Mouse (Mus musculus): ENCODE data around the gene Dusp2.
"Not testable (repeated sequence)": the region's sequence is repeated elsewhere in the genome, so short reads cannot be mapped to it uniquely, and the experiment has no call there.

Gene Dusp2

DNA sequence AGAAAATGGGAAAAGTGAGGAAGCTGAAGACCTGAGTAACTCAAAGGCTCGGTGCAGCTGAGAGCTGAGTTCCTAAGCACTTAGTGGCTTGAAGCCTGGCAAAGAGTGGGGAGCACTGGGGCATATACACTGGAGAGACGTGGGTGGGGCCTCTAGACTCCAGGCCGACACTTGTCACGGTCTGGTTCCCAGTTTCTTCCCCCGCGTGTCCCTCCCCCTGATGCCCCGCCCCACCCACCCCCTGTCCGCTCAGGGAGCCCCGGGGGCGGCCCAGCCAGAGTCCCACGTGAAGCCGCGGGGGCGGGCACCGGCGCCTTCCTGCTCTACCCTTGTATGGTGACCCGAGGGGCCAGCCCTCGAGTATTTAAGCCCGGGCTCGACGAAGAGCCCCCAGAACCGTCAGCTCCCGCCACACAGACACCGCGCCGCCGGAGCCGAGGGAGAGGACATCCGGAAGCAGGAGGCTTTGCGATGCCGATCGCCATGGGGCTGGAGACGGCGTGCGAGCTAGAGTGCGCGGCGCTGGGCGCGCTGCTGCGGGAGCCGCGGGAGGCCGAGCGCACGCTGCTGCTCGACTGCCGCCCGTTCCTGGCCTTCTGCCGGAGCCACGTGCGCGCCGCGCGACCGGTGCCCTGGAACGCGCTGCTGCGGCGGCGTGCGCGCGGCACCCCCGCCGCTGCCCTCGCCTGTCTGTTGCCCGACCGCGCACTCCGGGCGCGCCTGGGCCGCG lies at the start of gene Dusp2:
Dusp2 (plus strand) TSS at position 393 of the 730 bp plus-strand sequence.
- DNase-seq (ENCODE audit: low read depth, low spot score): peak; percentile 99

DNA sequence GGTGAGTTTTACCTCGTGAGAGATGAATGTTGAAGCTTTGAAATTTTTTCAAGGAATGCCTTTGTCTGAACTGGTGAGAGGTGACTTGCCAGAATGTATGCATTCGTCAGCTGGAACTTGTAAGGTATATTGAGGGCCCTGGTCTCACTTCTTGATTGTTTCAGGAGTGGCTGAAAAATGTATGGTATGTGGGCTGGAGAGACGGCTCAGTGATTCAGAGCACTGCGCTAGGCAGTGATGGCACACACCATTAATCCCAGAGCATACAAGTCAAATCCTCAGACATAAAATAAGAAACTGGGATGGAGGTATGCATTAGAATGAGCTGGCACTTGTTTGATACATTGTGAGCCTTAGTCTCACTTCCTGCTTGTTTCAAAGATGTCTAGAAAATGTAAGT lies 43.7 kb upstream of the Dusp2 start:
- no peak for DNase-seq (ENCODE audit: low read depth, low spot score)

DNA sequence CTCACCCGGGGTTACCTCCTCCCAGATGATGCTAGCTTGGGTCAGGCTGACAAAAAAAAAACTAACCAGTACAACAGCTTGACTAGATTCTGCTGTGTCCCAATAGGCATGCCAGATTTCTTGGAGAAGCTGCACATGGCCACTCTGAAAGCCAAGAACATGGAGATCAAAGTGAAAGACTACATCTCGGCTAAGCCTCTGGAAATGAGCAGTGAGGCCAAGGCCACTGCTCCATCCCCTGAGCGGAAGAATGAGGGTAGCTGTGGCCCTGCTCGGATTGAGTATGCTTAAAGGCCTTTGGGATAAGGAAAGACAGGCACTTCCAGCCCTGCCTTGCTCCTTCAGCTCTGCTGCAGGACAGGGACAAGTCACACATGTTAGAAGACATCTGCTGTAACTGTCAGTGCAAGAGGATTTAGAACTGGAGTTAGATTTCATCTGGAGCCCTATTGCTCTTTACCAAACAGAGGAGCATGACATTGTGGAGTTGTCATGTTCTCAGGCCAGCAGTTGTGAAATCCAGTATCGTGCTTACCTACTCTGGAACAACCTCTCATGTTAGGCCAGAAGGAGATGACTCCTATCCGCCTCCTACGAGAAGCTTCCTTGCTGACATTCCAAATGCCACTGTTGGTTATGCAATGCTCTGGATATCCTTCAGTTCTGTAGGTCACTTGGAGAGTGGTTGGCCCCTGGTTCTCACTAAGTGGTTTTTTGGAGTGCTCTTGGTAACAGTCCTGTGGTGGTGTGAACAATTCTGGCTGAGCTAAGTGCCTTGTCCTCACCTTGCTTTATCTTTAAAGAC lies 38.8 kb upstream of the Dusp2 start:
- DNase-seq (ENCODE audit: low read depth, low spot score): no peak

DNA sequence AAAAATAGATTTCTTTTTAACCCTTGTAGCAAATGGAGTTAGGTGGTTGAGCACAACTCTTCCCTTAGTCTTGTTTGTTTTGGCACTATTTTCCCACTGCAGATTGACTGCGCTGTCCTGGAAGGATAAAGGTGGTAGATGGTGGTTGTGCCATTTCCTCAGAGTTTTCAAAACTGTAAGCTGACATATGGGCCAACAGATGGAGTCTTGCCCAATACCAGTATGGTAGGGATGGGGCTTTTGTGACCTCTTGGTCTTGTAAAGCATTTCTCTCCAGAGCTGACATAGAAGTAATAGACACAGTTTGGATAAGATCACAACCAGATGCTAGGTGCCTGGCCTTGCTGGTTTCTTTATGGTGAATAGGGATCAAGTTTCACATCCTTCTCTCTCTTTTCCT lies 37.9 kb upstream of the Dusp2 start:
- no peak for DNase-seq (ENCODE audit: low read depth, low spot score)

DNA sequence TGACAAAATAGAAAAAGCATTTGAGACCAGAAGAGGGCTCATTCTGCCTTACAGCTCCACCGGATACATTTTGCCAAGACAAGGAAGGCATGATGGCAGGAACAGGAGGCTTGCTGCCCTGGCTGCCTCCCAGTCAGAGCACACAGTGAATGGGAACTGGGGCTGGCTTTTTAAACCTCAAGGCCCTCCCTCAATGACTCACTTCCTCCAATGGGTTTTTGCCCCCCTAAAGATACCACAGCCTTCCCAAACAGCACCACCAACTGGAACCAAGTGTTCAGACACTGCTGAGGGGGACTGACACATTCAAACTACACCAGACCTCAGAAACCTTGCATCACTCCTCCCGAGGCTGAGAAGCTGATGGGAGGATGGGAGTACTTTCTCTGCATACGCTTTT lies 35.3 kb upstream of the Dusp2 start:
- DNase-seq (ENCODE audit: low read depth, low spot score): peak; percentile 26

DNA sequence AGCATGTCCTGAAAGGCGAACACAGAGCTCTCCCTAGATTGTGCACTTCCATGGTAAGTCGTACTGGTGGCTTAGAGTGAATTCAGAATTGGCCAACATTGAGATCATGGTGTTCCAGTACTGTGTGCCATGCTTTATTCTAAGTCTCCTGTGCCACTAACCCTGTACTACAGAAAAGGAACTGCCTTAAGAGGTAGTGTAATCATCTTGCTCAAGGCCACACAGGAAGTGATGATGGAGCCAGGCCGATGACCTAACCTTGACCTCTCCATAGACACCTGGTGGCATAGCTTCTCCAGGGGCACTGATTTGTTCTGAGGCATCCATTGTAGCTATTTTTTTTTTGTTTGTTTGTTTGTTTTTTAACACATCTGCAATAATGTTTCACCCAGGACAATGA lies 34.1 kb upstream of the Dusp2 start:
- DNase-seq (ENCODE audit: low read depth, low spot score): peak; percentile 48

DNA sequence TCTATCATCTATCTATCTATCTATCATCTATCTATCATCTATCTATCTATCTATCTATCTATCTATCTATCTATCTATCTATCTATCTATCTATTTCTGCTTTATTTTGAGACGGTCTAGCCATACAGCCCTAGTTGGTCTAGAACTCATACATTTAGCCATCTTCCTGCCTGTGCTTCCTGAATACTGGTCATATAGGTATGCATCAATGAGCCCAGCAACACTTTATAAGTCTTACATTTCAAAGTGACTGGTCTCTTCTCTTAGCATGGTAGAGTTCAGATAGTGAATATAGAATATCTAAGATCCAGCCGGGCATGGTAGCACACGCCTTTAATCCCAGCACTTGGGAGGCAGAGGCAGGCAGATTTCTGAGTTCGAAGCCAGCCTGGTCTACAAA lies 31.8 kb upstream of the Dusp2 start:
- not testable (repeated sequence) for DNase-seq (ENCODE audit: low read depth, low spot score)

DNA sequence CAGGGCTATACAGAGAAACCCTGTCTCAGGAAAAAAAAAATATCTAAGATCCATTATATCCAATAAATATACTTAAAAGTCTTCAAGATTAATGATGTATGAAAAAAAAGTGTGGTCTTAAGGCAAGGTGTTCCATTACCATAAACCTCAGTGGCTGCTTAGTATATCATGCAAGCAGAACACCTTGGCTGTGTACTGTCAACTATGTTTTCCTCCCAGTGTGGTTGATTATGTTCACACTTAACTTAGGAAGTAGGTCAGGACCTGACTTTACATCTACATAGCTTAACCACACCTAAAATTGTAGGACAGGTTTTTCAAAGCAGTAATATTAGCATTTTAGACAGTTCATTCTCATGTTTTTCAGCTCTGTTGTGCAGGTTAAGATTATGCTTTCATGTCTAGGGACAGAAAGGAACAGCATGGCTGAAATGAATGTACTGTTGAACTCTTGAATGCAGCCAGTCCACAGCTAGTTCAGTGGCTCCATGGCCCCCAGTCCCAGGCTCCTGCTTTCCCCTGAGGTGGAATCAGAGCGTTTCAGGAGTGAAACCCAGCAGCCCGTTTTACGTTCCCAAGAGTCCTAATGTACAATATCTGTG lies 31.2 kb upstream of the Dusp2 start:
- no peak for DNase-seq (ENCODE audit: low read depth, low spot score)

DNA sequence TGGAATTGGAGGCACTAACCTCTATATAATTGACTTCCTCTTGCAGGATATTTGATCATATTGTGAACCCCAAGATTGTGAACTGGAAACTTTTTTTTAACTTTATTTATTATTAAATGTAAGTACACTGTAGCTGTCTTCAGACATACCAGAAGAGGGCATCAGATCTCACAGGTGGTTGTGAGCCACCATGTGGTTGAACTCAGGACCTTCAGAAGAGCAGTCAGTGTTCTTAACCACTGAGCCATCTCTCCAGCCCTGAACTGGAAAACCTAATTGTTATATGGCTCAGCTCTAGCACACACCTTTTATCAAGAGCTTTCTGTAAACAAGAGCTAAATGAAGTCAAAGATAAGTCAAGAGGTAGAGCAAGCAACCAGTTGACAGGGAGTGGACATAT lies 29.8 kb upstream of the Dusp2 start:
- no peak for DNase-seq (ENCODE audit: low read depth, low spot score)

DNA sequence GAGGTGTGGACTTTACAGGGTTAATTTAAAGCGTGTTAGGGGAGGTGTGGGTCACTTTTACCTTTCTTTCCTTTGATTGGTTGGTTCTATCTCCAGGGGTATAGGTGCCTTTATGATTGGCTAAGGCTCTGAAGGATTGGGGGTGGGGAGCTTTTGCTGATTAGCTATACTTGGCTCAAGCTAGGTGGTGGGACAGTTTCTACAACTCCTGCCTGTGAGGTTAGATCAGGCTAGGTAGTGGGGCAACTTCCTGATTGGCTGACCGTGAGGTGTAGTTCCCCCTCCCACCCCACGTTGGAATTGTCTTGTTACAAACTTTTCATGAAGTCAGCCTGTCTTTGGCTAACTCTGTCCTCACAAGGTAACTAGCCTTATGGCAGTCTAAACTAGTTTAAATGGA lies 28.8 kb upstream of the Dusp2 start:
- DNase-seq (ENCODE audit: low read depth, low spot score): no peak

DNA sequence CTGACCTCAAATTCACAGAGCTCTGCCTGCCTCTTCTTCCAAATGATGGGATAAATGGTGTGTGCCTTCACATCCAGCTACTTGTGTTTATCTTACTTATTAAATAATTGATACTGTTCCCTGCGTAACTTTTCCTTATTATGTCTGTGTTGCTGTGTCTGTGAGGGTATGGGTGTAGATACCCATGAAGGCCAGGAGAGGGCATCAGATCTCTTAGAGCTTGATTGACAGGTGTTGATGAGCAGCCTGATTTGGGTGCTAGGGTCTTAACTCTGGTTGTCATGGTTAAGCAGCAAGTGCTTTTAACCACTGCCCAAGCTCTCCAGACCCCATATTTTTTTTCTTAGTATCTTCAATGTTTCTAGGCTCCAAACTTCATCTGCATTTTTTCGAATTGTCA lies 27.3 kb upstream of the Dusp2 start:
- peak; percentile 59 for DNase-seq (ENCODE audit: low read depth, low spot score)

DNA sequence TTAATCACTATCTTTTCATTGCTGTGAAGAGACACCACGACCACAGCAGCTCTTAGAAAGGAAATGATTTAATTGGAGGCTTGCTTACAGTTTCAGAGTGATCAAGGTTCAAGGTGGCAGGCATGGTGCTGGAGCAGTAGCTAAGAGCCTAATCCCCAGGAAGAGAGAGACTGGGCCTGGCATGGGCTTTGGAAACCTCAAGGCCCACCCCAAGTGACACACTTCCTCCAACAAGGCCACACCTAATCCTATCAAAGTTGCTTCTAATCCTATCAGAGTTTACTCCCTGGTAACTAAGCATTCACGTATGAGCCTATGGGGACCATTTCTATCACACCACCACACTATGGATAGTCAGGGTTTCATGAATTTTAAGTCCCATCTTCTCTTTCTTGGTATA lies 25.7 kb upstream of the Dusp2 start:
- no peak for DNase-seq (ENCODE audit: low read depth, low spot score)

DNA sequence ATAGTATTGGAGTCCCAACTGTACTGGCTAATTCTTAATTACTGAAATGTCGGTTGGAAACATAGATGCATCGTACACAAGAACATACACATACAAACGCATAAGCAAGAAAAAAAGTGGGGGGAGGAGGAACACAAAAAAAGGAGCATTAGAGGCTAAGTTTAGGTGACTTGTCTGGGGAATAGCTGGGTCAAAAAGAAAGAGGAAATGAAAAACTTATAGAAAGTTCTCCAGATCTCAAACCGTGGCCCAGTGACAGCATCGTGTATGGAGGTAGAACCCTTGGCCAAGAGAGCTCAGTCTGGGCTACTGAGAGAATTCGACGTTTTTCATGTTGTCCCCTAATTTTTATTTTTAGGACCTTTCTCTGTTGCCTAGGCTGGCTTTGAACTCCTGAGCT lies 25.3 kb upstream of the Dusp2 start:
- DNase-seq (ENCODE audit: low read depth, low spot score): peak; percentile 72

DNA sequence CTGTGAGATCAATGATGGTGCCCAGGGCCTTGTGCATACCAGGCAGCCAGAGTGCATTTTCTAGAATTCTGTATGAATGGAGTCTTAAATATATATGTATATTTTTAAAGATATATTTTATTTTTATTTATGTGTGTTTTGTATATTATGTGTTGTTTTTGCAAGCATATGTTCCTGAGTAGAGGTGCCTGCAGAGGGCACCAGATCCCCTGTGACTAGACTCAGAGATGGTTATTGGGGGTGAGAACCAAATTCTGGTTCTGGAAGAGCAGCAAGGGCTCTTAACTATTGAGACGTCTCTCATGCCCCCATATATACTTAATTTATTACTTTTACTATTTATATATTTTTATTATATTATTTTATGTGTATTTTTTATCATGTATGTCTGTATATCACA lies 24.8 kb upstream of the Dusp2 start:
- peak; percentile 37 for DNase-seq (ENCODE audit: low read depth, low spot score)

DNA sequence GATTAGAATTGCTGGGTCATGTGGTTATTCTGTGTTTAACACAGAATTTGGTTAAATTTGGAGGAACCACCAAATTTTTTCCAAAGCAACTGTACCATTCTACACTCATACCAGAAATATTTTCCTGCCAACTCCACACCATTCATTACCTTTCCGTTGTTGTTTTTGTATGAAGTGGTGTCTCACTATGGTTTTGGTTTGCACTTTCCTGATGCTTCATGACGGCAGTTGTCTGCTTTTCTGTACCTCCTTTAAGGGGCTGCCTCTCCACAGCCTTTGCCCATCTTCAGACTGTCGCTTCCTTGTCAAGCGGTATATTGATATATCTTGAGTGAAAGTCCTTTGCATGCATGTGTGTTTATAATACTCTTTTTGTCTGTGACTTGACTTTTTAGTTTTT lies 23.2 kb upstream of the Dusp2 start:
- no peak for DNase-seq (ENCODE audit: low read depth, low spot score)

DNA sequence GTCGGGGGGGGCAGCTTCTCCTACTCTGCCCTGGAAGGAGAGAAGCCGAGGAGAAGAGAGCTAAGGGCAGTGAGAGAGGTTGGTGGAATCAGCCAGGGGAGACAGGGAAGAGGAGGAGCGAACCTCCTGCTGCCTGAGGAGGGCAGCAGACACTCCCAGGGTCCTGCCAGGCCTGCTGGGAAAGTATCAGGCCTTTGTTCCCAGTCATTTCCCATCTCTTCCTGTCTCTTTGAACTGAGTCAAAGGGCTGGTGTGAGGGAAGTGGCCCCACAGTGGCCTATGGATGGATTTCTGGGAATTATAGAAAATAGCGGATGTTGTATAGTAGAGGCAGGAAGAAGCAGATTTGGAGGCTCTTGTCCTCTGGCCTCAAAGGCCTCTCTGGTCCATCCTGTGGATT lies 22.1 kb upstream of the Dusp2 start:
- DNase-seq (ENCODE audit: low read depth, low spot score): no peak

DNA sequence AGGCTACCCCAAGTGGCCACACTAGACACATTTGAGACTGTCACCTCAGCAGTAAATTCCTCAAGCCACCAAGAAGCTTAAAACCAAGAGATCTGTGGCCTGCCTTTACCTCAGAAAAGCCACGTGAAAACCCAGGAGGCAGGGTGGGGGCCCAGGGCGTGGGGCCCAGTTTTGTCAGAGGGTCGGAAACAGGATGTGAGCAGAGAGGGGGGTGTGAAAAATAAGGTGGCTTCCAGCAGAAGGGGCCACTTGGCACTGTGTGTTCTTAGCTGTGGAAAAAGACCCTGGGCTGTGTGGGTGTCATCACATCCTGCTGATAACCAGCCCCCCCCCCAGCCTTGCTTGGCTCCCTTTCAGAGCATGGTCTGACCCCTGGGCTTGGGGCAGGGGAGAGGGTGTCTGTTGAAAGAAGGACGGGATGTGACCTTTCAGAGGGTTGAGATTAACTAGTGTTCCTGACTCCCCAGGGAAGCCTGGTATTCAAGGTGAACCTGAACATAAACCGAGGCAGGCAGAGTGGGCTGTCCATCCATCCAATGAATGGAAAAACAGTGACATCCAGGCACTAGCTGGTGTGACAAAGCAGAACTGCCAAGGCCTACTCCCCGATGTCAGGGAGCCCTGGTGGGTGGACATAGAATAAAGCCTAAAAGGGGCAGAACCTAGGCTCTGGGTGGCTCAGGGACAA lies 21.3 kb upstream of the Dusp2 start:
- no peak for DNase-seq (ENCODE audit: low read depth, low spot score)

DNA sequence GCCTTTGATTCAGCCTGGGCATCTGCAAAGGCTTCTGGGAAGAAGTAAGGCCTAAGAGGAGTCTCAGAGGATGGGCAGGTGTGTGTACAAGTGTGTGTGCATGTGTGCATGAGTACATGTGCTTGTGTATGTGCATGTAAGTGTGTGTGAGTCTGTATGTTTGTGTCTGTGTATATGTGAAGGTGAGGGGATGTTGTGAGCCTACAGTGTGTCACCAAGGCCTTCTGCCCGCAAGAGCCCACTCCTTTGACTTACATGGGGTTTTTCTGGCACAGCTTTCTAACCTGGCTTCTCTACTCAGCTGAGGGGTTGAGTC lies 20.8 kb upstream of the Dusp2 start:
- no peak for DNase-seq (ENCODE audit: low read depth, low spot score)

DNA sequence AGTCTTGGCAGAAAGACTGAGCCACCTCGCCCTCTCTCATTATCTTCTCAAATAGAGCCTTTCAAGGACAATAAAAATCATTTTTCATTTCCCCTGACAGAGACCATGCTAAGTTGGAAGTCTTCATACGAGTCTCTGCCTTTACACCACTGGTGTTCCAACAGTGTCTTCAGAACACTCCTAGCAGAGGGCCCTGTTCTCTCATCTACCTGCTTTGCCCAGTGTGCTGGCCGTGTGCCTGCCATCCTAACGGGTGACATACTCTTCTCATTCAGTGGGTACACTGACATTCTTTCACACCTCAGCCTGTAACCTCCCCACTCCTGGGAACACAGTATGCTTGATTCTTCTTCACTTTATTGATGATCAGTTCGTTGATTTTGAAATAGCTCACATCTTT lies 19.5 kb upstream of the Dusp2 start:
- DNase-seq (ENCODE audit: low read depth, low spot score): no peak

DNA sequence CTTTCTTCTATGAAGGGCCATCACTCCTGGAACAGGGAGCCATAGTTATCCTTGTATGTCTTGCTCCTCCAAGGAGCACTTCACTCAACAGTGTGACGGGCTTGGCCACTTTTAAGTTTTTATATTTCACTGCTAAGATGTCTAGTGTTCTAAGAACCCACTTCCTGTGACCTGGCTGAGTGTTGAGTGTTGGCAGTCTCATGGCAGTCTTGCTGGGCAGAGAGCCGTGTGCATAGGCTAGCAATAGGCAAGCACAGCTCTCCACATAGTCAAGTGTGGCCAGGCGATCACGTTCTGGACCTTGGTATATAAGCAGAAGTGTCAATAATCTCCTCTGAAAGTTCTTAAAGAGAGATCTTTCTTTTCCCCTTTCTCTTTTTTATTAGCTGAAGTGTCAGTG lies 17.8 kb upstream of the Dusp2 start:
- no peak for DNase-seq (ENCODE audit: low read depth, low spot score)

DNA sequence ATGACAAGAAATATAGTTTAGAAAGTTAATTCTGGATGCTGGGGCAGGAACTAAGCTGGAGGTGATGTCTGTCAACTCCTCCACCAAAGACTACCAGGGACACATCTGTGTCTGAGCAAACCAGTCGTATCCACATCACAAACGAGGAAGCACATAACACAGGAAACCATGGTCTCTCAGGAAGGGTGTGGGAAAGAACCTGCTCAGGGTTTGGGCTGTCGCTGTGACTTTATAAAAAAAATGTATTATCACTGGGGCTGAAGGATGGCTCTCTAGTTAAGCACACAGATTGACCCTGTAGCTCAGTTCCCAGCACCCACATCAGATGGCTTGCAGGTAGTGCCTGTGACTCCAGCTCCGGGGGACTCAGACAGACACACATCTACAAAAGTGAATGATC lies 16.9 kb upstream of the Dusp2 start:
- DNase-seq (ENCODE audit: low read depth, low spot score): no peak

DNA sequence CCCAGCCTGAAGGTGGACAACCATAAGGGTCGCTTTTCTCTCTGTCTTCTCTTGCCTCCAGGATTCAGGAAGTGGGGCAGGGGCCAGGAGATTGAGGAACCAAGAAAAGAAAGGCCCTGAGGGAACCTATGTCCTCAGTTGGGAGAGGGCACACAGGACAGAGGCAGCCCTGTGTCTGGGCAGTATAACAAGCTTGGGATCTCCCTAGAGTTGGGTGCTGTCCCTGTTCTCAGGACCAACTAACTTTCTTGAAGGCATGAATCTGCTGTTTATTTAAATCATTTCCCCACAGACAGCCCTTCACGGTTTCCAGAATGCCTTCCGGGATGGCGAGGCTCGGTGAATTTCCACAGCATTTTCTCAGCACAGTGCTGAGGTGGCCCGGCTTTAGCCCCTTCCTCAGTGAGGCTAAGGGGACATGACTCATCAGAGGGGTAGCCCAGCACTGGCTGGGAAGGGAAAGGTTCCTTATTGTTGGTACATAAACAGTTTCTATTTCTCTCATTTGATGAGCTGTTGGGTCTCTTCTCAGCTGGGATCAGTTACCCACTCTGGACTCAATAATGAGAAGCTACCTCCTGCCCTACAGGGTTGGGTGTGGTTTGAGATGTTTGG lies 13.2 kb upstream of the Dusp2 start:
- peak; percentile 28 for DNase-seq (ENCODE audit: low read depth, low spot score)

All from A20 (cell line).